Mouse (Mus musculus) spleen, adult 2 months (tissue): ENCODE results near the gene Auts2.

Source experiments
- CTCF ChIP-seq: fragments of 200-500 bp; IDR thresholded peaks from 2 replicates; pipeline ENCODE4 v1.5.1; 2011; ENCODE audit warnings: mild to moderate bottlenecking, inconsistent platforms; ENCODE audit not compliant: insufficient read depth, insufficient read length, insufficient replicate concordance; ENCODE audit errors: extremely low read depth
- POLR2A ChIP-seq: fragments of 200-500 bp; IDR thresholded peaks from 2 replicates; pipeline ENCODE4 v1.6.1; 2011; ENCODE audit warnings: low read depth, low read length, inconsistent platforms

- TF ChIP-seq CTCF (no peak), POLR2A (no peak)
Measured at GRCm38 (mm10) chr5:132341315-132341714, 201.8 kb downstream of the Auts2 start.
